Mouse (Mus musculus) lung, embryonic 14.5 days (tissue): ENCODE measurements at regions not wholly inside any gene's neighbourhood (a gene's known extent, or its start where the extent isn't known, plus 50 kb on each side); places are given as distances from the start of the nearest gene placed in this dataset.

Experiments
- ATAC-seq: fragments of 200-750 bp; cut with Nextera tagmentation; 2 replicates; pipeline ENCODE4 v1.8.0; 2017; ENCODE audit warnings: mild to moderate bottlenecking, moderate TSS enrichment, moderate library complexity; ENCODE audit not compliant: insufficient read depth
- DNase-seq: peaks from one replicate; pipeline ENCODE4 v3.0.0-alpha.2; 2015
- H3K27ac ChIP-seq: fragments of 300-500 bp; sonication (generic); 2 replicates; pipeline ENCODE4 v1.5.1; 2014; ENCODE audit warnings: low read depth, mild to moderate bottlenecking, moderate library complexity
- H3K27me3 ChIP-seq: fragments of 300-500 bp; sonication (generic); 2 replicates; pipeline ENCODE4 v1.6.1; 2014; ENCODE audit warnings: low read length, control low read depth; ENCODE audit not compliant: insufficient read depth
- H3K36me3 ChIP-seq: fragments of 300-500 bp; sonication (generic); 2 replicates; pipeline ENCODE4 v1.6.1; 2014; ENCODE audit warnings: control low read depth; ENCODE audit not compliant: insufficient read depth
- H3K4me1 ChIP-seq: fragments of 300-500 bp; sonication (generic); 2 replicates; pipeline ENCODE4 v1.6.1; 2014; ENCODE audit warnings: antibody characterized with exemption, control low read depth; ENCODE audit not compliant: insufficient read depth
- H3K4me2 ChIP-seq: fragments of 300-500 bp; sonication (generic); 2 replicates; pipeline ENCODE4 v1.6.1; 2014; ENCODE audit warnings: mild to moderate bottlenecking
- H3K4me3 ChIP-seq: fragments of 300-500 bp; sonication (generic); 2 replicates; pipeline ENCODE4 v1.5.1; 2014; ENCODE audit warnings: low read depth, low read length
- H3K9ac ChIP-seq: fragments of 300-500 bp; sonication (generic); 2 replicates; pipeline ENCODE4 v1.6.1; 2014
- H3K9me3 ChIP-seq: fragments of 300-500 bp; sonication (generic); 2 replicates; pipeline ENCODE4 v1.6.1; 2016; ENCODE audit warnings: low read depth, low read length, control low read depth
- CTCF ChIP-seq: IDR thresholded peaks from 2 replicates; pipeline ENCODE4 v1.5.1; 2016; ENCODE audit warnings: antibody characterized with exemption, low read depth
- WGBS: fragments of 180-500 bp; shearing (Covaris S2); extraction: QIAGEN DNeasy Blood & Tissue Kit; methylation state at CpG from one replicate; pipeline ENCODE4 v1.1.7; 2014; 5-methylcytosine and 5-hydroxymethylcytosine counted together

GRCm38 (mm10) chr16:83092059-83092458, 263.9 kb downstream of the Gm21833 start:
- no peak for DNase-seq
- WGBS, result 83% methylated on average over 2 of the region's 2 CpGs
- ATAC-seq, result no peak
- no peaks in the 10 kb centered on the region for H3K36me3 ChIP-seq
- no peaks in the 10 kb centered on the region for H3K9me3 ChIP-seq
- no peak overlapping the region for H3K9ac ChIP-seq
- no peak overlapping the region for H3K4me2 ChIP-seq
- no peak overlapping the region for H3K4me3 ChIP-seq
- H3K27me3 ChIP-seq, result no peaks in the 10 kb centered on the region
- TF ChIP-seq CTCF, result no peak
- H3K4me1 ChIP-seq, result no peaks in the 10 kb centered on the region
- no peak overlapping the region for H3K27ac ChIP-seq

DNA sequence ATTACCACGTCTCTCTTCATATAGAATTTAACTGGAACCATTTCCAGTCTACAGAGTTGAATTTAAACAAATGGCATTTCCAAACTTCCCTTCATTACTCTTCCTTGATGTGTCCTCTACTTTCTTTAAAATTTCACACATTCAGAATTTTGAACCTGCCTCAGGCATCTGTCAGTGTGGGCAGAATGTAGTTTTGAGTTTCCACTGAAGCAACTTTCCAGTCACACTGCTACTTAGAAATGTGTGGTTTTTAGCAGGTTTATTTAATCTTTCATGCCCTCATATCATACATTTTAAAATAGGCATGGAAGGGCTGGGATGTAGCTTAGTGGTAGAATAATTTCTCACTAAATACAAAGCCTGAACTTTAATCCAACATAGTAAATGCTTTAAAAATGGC, 282.9 kb downstream of the Gm21833 start:
- 71% methylated on average over 1 of the region's 1 CpGs for WGBS
- no peak for DNase-seq
- Histone ChIP-seq H3K9me3 (no peaks in the 10 kb centered on the region), H3K27ac (no peak overlapping the region), H3K27me3 (no peaks in the 10 kb centered on the region), H3K4me1 (no peaks in the 10 kb centered on the region), H3K4me2 (no peak overlapping the region), H3K4me3 (no peak overlapping the region), H3K9ac (no peak overlapping the region), H3K36me3 (no peaks in the 10 kb centered on the region)
- no peak for TF ChIP-seq CTCF
- no peak for ATAC-seq

DNA sequence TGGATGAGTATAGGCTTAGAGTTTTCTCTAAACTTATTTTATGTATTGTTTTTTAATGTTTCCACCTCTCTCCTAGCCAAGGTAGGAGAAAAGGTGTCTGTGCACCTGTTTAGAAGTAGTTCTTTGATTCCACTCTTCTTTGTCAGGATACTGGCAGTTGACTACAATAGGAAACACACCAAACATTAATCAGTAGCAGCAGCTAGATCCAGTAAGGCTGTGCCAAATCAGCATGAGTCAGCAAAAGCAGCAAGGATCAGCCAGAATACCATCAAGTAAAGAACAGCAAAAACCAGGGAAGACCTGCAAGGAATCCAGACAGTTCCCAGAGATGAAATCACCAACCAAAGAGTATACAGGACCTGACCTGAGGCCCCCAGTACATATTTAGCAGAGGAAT, 303.7 kb downstream of the Gm21833 start:
- Histone ChIP-seq H3K27ac (no peak overlapping the region), H3K9ac (no peak overlapping the region), H3K4me1 (no peaks in the 10 kb centered on the region), H3K36me3 (no peaks in the 10 kb centered on the region), H3K9me3 (no peaks in the 10 kb centered on the region), H3K4me3 (no peak overlapping the region), H3K27me3 (no peaks in the 10 kb centered on the region), H3K4me2 (no peak overlapping the region)
- ATAC-seq (no peak), DNase-seq (no peak)
- no peak for TF ChIP-seq CTCF

DNA sequence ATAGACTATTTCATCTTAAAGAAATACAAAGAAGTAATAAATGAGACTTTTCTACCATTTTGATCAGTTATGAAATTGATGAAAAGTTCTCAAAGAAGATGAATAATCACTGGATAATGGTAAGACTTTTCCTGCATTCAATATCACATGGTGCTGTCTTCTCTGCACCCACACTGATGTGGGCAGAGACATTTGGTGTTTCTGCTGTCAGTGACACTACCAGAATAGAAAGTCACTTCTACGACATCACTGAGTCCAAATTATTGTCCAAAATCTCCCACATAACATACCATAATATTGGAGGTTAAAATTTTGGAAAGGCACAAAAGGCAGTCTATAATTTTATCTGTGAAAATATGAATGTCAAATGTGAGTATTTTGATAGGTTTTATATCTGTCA, 344.8 kb downstream of the Gm21833 start:
- 76% methylated on average over 1 of the region's 1 CpGs for WGBS
- no peak overlapping the region for H3K4me2 ChIP-seq
- no peaks in the 10 kb centered on the region for H3K9me3 ChIP-seq
- TF ChIP-seq CTCF, result no peak
- ATAC-seq (no peak), DNase-seq (no peak)
- no peaks in the 10 kb centered on the region for H3K27me3 ChIP-seq
- no peaks in the 10 kb centered on the region for H3K4me1 ChIP-seq
- H3K27ac ChIP-seq, result no peak overlapping the region
- no peaks in the 10 kb centered on the region for H3K36me3 ChIP-seq
- H3K4me3 ChIP-seq, result no peak overlapping the region
- H3K9ac ChIP-seq, result no peak overlapping the region

DNA sequence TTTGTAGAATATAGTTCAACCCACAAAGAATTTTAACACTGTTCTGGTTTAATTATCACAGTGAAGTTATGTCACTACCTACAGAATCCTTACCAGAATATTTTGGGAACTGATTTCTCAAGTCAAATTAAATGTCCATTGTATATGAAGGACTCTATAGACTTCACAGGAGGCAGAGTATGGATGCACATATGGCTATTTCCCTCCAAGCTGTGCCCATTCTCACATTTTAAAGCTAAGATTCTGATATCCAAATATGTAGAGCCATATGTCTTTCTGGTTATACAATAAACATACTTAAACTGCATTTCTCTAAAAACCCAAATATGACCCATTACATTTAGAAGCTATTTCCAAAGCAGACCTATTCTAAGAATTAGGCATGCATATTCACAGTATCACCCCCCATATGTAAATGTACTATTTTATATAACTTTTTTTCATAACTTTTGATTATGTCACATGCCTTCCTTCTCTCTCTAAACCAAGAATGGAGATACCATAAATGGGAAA, 365.3 kb downstream of the Gm21833 start:
- Histone ChIP-seq H3K4me2 (no peak overlapping the region), H3K27ac (no peak overlapping the region), H3K9me3 (no peaks in the 10 kb centered on the region), H3K27me3 (no peaks in the 10 kb centered on the region), H3K4me3 (no peak overlapping the region), H3K4me1 (no peaks in the 10 kb centered on the region), H3K9ac (no peak overlapping the region), H3K36me3 (no peaks in the 10 kb centered on the region)
- no peak for TF ChIP-seq CTCF
- DNase-seq, result no peak
- ATAC-seq, result no peak

DNA sequence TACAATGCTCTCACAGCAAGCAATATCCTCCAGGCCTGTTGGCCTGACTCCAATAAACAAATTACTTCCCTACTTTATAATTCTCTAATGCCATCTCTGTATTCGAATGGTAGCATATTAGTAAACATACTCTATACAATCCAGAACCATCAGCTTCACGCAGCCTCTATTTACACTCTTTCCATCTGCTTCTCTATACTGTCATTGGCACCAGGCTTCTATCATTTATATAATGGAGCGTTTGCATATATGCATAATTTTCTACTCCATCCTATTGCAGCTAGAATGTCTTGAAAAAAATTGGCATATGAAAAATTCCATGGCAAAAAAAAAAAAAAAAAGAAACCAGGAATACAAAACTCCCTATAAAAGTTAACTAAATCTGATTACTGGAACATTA, 369.6 kb downstream of the Gm21833 start:
- H3K27ac ChIP-seq, result no peak overlapping the region
- H3K9ac ChIP-seq, result no peak overlapping the region
- H3K36me3 ChIP-seq, result no peaks in the 10 kb centered on the region
- DNase-seq (peak; percentile 16), ATAC-seq (no peak)
- TF ChIP-seq CTCF, result no peak
- no peaks in the 10 kb centered on the region for H3K4me1 ChIP-seq
- no peak overlapping the region for H3K4me3 ChIP-seq
- no peaks in the 10 kb centered on the region for H3K9me3 ChIP-seq
- 62% methylated on average over 3 of the region's 3 CpGs for WGBS
- H3K4me2 ChIP-seq, result no peak overlapping the region
- no peaks in the 10 kb centered on the region for H3K27me3 ChIP-seq
